Mouse (Mus musculus): ENCODE measurements at regions not wholly inside any gene's neighbourhood (a gene's known extent, or its start where the extent isn't known, plus 50 kb on each side); places are given as distances from the start of the nearest gene placed in this dataset.

DNA sequence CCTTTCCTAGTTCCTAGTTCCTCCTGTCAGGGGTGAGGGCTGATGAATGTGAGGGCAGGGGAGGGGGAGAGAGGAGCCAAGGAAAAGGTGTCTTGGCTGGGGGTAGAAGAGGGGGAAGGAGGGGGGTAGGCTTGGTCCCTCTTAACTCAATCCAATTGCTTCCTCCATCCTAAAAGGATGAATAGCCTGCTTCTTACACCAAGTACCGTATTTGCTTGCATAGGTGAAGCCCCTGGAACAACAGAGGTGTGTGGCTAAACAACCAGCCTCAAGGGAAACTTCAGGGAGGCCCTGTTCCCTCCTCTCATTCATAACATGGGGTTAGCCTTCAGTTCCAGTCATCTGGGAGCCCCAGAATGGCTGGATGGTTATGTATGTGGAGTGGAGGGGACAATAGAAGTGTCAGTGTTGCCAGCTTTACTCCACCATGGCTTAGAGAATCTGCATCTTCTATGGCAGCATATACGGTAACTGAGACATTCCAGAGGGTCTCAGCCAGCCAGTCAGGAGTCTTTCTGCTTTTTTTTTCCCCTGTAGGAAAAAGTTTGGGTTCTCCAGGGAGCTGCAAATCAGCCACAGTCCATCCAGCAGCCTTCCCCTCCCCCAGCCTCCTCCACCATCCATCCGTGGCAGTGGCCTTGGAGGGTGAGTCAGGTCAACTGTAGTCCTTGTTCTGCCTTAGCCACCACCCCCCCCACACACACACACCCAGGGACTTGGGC lies 100.2 kb upstream of the Ccnd2 start:
- DNase-seq (ENCODE audit: low read depth, low spot score), result no peak

DNA sequence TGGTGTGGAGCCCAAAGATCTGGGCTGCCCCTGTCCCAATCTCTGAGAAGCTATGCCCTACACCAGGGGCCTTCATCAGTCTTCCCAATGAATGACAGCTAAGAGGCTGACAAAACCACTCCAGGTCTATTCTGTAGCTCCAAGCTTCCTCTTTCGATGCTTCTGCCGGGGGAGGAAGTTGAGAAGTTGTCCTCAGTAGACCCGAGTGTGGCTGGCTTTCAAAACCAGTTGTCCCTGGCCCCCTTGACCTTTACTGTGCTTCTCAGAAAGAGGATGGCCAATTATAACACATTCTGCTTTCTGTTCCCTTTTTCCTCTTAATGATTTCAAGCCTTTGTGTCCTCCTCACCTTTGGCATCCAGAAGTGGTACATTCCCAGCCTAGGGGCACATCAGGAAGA lies 101.9 kb upstream of the Ccnd2 start:
- DNase-seq (ENCODE audit: low read depth, low spot score), result peak; percentile 16

DNA sequence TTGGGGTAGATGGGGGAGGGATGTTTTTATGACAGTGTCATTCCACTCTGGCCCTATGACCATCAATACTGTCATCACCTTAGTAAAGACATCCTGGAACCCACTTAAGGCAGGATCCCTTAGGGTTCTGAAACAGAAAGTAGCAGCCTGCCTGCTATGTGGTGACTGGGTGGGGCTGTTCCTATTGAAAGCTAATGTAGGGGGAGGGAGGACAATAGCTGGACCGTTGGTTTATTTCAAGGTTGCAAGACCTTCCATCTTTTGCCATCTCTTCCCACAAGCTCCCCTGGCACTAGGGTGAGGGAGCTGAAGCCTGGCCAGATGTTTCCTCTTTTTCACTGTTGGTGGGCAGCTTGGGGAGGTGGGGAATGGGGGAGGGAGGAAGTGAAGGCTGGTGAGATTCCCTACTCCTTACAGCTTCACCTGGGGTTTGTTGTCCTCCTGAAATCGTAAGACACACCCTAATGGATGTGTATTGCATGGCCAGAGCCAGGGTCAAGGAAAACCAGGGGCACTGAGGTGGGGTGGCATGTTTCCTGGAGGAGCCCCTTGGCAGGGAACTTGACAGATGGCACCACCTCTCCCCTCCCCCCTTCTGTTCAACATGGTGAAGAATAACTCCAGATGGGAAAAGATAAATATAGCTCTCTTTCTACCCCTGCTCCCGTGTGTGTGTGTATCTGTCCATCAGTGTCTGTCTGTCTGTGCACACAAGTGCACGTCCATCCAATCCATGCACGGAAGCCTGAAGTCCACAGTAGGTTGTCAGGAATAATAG lies 112.1 kb upstream of the Ccnd2 start:
- no peak for DNase-seq (ENCODE audit: low read depth, low spot score)

DNA sequence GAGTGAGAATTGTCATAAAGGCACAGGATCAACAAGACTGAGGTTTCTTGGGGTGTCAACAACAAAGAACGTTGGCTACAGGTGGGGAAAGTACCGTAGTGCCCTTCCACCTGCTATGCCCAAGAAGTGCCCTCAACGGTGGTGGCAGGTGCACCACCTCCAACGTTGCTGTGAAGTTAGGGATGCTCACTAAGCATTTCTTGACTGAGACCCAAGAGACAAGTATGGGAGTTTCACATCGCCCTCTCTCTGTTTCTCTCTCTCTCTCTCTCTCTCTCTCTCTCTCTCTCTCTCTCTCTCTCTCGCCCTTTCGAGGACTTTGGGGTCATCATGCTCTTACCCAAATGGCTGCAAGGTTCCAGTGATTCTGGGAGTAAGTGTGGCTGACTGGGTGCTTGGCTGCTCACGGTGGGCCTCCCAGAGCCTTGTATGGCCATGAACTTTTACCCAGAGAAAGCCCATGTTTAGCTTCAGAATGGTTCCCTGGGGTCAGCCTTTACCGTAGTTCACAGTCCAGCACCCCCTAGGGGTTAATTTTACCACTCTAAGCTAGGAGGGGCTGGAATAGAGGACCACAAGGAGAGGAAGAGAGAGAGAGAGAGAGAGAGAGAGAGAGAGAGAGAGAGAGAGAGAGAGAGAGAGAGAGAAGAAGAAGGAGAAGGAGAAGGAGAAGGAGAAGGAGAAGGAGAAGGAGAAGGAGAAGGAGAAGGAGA lies 113.2 kb upstream of the Ccnd2 start:
- no peak for DNase-seq (ENCODE audit: low read depth, low spot score)

DNA sequence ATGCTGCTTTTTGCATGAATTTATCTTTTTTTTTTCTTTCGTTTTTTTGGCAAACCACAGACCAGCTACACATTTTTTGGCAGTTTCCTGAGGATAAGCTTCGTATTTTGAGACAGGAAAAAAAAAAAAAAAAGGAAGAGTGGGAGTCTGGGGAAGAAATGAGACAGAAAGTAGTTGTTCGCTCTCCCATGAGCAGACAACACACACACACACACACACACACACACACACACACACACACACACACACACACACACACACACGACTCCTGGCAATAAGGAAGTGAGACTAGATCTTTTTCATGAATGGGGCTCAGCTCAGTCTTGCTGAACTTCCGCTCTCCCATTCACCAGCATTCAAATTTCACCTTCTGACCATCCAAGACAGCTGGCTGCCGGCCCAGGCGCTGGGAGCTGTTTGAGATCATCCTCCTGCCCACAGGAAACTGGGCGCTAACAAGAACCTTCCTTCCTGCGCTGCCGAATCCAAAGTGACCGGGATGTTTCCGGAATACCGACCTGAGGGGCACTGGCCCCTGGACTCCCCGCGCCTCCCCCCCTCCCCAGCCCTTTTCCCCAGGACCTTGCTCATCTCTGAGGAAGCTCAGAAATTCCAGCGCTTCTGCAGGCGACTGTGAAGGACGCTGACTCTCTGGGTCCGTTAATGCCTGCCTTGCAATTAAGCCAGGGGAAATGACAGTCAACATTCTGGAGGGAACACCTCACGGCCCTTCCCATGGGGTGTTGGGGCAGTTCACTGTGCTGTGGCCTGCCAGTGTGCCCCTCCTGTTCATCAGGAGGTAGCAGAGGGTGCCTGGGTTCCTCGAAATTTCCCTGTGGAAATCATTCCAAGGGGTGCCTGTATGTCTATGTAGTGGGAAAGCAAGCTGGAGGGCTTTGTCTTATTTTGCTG lies 114.2 kb upstream of the Ccnd2 start:
- DNase-seq (ENCODE audit: low read depth, low spot score), result peak; percentile 65

DNA sequence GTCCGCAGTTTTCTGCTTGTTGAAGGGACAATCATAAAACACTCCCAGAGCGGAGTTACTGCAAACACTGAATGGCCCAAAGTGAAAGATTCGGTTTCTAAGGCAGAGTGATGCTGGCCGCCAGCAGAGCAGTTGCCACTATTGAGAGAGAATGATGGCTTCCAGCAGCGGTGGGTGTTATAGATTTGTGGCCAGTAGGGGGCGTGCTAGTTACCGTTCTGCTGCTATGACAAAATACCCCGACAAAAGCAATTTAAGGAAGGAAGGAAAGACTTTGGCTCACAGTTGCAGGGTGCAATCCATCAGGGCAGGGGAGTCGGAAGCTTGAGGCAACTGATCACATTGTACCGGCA lies 114.8 kb upstream of the Ccnd2 start:
- no peak for DNase-seq (ENCODE audit: low read depth, low spot score)

DNA sequence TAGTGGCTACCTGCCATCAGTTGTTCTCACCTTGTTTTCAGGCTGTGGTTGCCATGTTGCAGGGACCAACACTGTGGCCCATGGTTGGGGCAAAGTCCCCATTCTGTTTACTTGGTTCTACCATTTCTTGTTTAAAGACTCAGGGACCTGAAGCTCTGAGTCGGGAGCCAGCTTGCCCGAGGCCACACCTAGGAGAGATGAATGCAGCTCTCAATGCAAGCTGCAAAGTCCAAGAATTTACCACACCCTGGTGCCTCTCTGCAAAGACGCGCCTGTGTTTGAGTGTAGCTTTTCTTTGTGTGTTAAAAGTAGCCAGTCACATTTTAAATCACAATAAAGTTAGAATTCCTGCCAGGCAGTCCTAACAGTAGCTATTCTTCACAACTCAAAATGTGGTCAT lies 117.0 kb upstream of the Ccnd2 start:
- no peak for DNase-seq (ENCODE audit: low read depth, low spot score)

DNA sequence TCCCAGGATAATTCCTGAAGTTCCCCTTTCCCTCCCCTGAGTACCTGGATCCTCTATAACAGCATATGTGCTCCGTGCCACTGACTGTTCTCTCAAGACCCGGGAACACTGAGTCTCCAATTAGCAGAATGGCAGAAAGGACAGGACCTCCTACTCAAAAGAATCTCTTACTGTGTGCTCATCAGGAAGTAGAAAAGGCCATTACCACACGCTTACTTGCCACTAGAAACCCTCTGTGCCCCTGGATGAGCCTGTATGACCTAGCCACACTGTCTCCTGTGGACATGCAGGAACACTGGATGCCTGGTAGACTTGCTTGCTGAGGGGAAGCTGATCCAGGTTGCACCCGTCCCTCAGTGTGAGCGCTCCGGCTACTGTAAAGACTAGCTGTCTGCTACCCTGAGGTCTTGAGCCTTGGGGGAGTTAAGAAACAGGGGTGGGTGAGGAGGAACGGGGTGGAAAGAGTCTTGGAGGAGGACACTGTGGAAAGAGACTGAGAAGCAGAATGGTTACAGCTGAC lies 117.6 kb upstream of the Ccnd2 start:
- DNase-seq (ENCODE audit: low read depth, low spot score), result no peak

DNA sequence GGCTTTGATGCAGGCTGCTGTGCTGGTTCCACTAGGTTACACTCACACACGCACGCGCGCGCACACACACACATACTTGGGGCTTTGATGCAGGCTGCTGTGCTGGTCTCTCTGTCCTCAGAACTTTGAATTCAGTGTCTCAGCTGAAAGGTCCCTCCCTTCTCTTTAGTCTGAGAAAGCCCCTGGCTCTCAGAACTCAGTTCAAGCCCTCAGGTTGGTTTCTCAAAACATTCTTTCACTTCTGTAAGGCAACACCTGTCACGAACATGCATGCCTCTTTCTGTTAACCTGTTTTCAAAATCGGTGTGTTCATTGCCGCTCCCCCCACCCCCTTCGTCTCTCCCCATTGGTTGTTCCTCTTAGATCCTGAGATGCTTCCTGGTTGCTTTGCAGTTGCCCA lies 118.8 kb upstream of the Ccnd2 start:
- no peak for DNase-seq (ENCODE audit: low read depth, low spot score)

DNA sequence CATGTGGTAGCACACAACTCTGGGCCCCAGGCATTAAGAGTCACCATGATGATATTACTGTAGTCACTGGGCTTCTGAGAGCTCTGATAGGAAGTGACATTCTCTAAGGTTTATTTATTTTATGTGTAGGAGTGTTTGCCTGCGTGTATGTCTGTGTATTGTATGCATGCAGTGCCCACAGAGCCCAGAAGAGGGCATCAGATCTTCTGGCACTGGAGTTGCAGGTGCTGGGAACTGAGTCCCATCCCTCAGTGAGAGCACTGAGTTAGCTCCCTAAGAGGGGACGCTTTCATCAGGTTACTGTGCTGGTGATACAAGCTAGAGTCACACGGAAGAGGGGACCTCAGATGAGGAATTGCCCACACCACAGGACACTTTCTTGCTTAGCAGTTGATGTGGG lies 119.4 kb upstream of the Ccnd2 start:
- DNase-seq (ENCODE audit: low read depth, low spot score), result no peak

DNA sequence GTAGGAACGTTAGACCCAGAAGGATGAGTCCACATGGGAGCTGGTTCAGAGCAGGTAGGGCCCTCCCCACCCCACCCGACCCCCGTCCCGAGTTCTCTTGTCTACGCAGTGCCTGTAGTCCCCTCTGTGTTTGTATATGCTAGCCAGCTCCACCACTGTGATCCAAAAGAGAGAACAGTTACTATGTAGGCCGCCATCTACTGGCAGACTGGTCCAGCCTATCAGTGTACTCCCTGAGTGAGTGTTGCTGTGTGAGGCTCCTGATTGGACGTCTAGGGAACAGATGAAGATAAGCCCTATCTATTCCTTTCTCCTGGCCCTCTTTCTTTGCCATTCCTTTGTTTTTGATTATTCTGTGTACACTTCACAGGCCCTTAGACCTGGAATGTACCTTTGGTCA lies 120.6 kb upstream of the Ccnd2 start:
- no peak for DNase-seq (ENCODE audit: low read depth, low spot score)

DNA sequence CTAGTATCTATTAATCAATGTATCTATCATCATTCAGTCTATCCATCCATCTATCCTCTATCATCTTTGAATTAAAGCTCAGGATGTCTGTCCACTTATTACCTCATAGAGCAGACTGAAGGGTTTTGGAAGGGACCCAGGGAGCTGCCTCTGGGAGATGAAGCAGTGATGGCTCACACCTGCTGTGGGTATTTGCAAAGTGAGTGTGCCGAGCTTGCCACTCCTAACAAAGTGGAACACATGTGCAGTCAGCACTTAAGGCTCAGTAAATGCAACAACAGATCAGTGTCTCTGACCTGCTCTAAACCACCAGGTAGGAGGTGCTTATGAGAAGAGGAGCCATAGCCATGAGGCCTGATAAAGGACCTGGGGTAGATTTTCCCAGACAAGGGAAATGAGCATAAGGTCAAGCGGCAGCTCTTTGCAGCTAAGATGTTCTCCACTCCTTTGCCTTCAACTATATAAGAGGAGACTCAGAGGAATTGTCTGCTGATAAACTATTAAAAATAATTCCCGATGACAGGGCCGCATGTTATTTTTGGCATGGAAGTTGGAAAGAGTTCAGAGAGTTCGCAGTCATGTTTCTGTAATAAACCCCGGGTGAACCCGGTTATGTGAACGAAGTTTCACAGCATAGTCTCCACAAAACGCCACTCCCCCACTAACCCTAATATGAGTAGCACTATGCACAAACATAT lies 122.9 kb upstream of the Ccnd2 start:
- no peak for DNase-seq (ENCODE audit: low read depth, low spot score)

DNA sequence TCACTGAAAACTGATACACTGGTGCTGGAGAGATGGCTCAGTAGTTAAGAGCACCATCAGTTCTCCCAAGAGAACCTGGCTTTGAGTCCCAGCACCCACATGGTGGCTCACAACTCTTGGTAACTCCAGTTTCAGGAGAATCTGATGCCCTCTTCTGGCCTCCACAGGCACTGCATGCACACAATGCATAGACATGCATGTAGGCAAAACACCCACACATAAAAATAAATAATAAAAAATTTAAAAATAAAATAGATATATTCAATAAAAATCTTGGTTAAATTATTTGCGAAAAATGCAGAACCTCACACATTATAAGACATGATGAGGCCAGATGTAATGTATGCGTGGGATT lies 123.4 kb upstream of the Ccnd2 start:
- no peak for DNase-seq (ENCODE audit: low read depth, low spot score)

DNA sequence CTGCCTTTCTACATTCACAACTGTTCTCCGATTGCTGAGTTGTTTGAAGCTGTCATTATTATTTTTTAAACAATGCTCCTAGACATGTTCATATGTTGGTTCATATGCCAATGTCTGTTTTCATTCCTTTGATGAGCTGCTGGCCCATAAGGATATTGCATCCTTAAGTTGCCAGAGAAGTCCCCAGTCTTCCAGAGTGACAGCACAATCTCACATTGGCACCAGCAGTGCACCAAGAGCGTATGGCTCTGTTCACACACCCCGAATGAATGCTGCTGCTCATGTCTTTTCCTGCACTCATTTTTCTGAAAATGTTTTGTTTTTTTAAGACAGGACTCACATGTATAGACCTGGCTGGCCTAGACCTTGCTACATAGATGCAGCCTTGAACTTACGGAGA lies 124.4 kb upstream of the Ccnd2 start:
- no peak for DNase-seq (ENCODE audit: low read depth, low spot score)

DNA sequence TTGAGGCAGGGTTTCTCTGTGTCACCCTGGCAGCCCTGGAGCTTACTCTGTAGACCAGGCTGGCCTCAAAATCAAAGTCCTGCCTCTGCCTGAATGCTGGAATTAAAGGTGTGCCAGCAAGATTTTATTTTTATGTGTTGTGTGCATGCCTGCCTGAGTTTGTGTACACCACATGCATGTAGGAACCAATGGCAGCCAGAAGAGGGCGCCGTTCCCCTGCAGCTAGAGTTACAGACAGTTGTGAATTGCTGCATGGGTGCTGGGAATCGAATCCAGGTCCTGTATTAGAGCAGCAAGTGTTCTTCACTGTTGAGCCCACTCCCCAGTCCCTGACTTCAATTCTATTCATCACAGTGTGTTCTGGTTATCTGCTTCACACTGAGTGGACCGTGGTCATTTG lies 126.4 kb upstream of the Ccnd2 start:
- no peak for DNase-seq (ENCODE audit: low read depth, low spot score)

DNA sequence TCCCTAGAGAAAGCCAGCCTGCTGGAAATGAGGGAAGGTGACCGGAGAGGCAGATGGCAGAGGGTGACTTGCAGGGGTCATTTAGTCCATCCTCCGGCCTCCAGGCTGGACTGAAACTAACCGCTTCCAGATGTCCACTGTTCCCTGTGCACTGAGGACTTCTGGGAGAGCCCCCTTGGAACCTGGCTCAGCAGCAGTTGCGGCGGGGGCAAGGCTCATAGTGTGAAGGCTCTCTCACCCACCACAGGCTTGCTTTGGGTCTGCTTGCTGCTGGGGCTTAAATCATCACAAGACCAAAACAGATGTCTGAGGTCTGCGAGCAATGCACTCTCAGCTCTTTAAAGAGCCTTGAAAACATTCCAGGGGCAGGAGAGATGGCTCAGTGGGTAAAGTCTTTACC lies 132.2 kb upstream of the Ccnd2 start:
- no peak for DNase-seq (ENCODE audit: low read depth, low spot score)

DNA sequence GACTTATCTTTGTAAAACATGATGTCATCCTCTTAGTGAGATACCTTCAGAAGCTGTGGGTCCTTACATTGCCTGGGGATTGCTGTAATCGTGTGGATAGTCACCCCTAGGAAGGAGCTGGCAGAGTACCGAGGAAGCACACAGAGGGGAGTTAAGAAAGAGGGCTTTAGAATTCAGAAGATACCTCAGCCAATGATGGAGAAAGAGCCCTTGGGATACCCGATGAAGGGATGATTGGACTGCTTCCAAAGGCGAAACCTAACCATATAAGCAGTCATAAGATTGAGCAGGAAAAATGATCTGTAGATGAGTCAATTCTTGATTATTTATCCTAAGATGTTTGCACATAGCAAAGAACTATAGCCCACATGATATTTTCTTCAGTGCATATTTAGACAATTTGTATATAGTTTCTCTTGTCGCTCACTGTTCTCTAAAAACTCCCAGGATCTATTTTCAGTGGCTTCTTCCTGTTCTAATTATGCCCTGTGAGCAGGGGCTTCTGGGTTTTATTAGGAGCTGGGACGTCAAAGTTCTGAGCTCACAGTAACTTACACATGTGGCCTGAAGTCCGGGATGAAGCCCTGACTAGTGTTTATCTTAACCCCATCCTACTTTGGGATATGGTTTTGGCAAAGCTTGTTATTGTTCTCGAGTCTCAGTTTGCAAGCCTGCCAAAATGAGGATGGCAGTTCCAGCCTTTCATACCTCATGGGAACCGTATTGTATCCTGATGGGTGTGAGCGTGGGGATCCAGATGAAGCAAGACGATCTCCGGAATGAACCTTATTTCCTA lies 134.9 kb upstream of the Ccnd2 start:
- no peak for DNase-seq (ENCODE audit: low read depth, low spot score)

DNA sequence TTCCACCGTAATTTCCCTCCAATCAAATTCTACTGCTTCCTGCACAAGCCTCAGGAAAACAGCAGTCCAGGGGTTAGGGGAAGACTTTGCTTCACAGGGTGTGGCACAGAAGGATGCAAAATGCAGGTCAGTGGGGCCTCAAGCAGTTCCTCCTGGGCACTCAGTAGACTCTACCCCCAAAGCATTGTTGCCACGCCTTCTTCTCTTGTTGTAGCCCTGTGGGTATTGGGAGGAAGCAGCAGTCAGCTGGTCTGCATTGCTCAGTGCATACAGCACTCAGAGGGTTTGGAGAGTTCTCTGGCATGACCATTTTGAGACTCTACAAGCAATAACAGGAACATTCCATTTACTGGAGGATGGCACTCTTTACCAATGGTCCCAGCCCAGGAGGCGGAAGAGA lies 137.0 kb upstream of the Ccnd2 start:
- DNase-seq (ENCODE audit: low read depth, low spot score), result no peak

DNA sequence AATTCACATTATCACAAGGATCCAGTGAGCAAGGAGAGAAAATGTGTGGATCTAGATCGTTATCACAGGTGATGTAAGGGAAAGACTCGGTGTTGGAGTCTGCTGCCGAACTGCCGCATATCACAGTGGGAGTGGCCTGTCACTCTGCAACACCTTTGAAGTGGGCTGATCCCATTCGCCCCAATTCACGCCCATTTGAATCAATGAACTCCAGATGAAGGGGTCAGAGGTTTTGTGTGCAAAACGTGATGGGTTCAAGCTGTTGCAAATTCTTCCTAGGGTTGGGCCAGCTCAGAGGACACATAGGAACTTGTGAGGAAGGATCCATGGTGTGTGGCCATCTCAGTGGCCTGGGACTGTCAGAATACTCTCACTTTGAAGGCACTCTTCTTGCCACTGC lies 139.9 kb upstream of the Ccnd2 start:
- no peak for DNase-seq (ENCODE audit: low read depth, low spot score)

DNA sequence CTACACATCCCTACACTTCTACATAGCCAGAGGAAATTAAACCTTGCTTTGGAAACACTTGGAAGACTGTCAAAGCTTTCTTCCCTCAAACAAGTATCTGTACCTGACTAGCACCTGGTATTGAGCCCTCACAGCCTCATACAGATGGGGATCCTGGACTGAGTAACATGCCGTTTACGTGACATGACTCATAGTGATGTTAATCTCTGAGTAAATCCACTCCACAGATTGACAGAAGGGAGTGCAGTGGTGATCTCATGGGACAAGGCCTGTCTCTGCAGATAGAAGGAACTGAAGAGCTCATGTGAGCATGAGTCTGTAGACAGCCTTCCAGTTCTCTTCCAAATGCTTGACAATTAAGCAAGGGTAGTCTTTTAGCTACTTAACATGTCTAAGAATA lies 141.8 kb upstream of the Ccnd2 start:
- no peak for DNase-seq (ENCODE audit: low read depth, low spot score)
